Mouse (Mus musculus) C2C12 (cell line): Measurements from ENCODE around the gene Denr.

Source experiments
- CEBPB ChIP-seq: IDR thresholded peaks from one replicate; pipeline ENCODE4 v1.6.1; 2011; ENCODE audit warnings: low read depth, mild to moderate bottlenecking, control low read depth, moderate library complexity
- CTCF ChIP-seq: IDR thresholded peaks from one replicate; pipeline ENCODE4 v1.5.1; 2011; ENCODE audit not compliant: control insufficient read depth, insufficient read depth, insufficient read length
- FOSL1 ChIP-seq: IDR thresholded peaks from one replicate; pipeline ENCODE4 v1.8.0; 2011; ENCODE audit warnings: mild to moderate bottlenecking, low read length; ENCODE audit not compliant: poor library complexity, insufficient read depth, severe bottlenecking
- MAX ChIP-seq: IDR thresholded peaks from one replicate; pipeline ENCODE4 v1.6.1; 2011; ENCODE audit warnings: mild to moderate bottlenecking, control low read depth
- MYOD1 ChIP-seq: IDR thresholded peaks from one replicate; pipeline ENCODE4 v1.6.1; 2011; ENCODE audit warnings: low read depth; ENCODE audit not compliant: control insufficient read depth, insufficient read length
- MYOG ChIP-seq: IDR thresholded peaks from one replicate; pipeline ENCODE4 v1.6.1; 2011; ENCODE audit not compliant: control insufficient read depth, insufficient read length; ENCODE audit errors: extremely low read depth
- USF1 ChIP-seq: IDR thresholded peaks from one replicate; pipeline ENCODE4 v1.6.1; 2011; ENCODE audit warnings: low read depth, mild to moderate bottlenecking, control low read depth, moderate library complexity

GRCm38 (mm10) chr5:123906146-123906975 is 614 bp upstream of the Denr start:
- no peak for TF ChIP-seq CEBPB
- TF ChIP-seq CTCF: no peak
- no peak for TF ChIP-seq MYOD1
- TF ChIP-seq USF1: no peak
- no peak for TF ChIP-seq MAX
- no peak for TF ChIP-seq MYOG
- no peak for TF ChIP-seq FOSL1
